Mouse (Mus musculus): Measurements from ENCODE around the gene Tent5b. TPM values are rescaled to one million over a fixed set of nuclear protein-coding genes. Genes with fewer than 3 reads are reported as not detected.

Tent5b gene
- polyA plus RNA-seq, 1 experiment, result 1.8 TPM

- TF ChIP-seq POLR2A (IDR thresholded peaks at IDR 0.05; ENCODE audit: low read depth, low read length), result no peak
- TF ChIP-seq CTCF (IDR thresholded peaks at IDR 0.05; ENCODE audit: extremely low read depth, insufficient read length, insufficient replicate concordance, low read depth, low read length), result no peak
- peak overlapping the region; percentile 75 for H3K4me3 ChIP-seq (ENCODE audit: low read depth, low read length)
- no peaks in the 10 kb centered on the region for H3K27me3 ChIP-seq (ENCODE audit: control insufficient read depth, insufficient read depth, low read length)
- peaks cover 8% of the 10 kb centered on the region for H3K4me1 ChIP-seq (ENCODE audit: control insufficient read depth, insufficient read depth, insufficient read length, low read length)
- WGBS, result 1% methylated on average over 27 of the region's 27 CpGs
- no peaks in the 10 kb centered on the region for H3K36me3 ChIP-seq (ENCODE audit: control insufficient read depth, insufficient read depth, low read length)
- no peak overlapping the region for H3K27ac ChIP-seq (ENCODE audit: insufficient read depth, low read depth, low read length)
These were observed 11.9 kb upstream of the Tent5b start for GRCm38 (mm10) chr4:133468080-133468479.

- TF ChIP-seq CTCF (IDR thresholded peaks at IDR 0.05; ENCODE audit: extremely low read depth, insufficient read length, insufficient replicate concordance, low read depth, low read length) (no peak), POLR2A (IDR thresholded peaks at IDR 0.05; ENCODE audit: low read depth, low read length) (no peak)
- Histone ChIP-seq H3K4me3 (ENCODE audit: low read depth, low read length) (peak overlapping the region; percentile 18; the same call in 1 of the 2 replicates), H3K4me1 (ENCODE audit: control insufficient read depth, insufficient read depth, insufficient read length, low read length) (peaks cover 8% of the 10 kb centered on the region), H3K36me3 (ENCODE audit: control insufficient read depth, insufficient read depth, low read length) (no peaks in the 10 kb centered on the region), H3K27me3 (ENCODE audit: control insufficient read depth, insufficient read depth, low read length) (no peaks in the 10 kb centered on the region), H3K27ac (ENCODE audit: insufficient read depth, low read depth, low read length) (no peak overlapping the region)
- WGBS, result 24% methylated on average over 12 of the region's 12 CpGs
These were observed 10.8 kb upstream of the Tent5b start for GRCm38 (mm10) chr4:133469122-133469521.

- Histone ChIP-seq H3K4me3 (ENCODE audit: low read depth, low read length) (no peak overlapping the region), H3K36me3 (ENCODE audit: control insufficient read depth, insufficient read depth, low read length) (no peaks in the 10 kb centered on the region), H3K27ac (ENCODE audit: insufficient read depth, low read depth, low read length) (no peak overlapping the region), H3K27me3 (ENCODE audit: control insufficient read depth, insufficient read depth, low read length) (no peaks in the 10 kb centered on the region), H3K4me1 (ENCODE audit: control insufficient read depth, insufficient read depth, insufficient read length, low read length) (peaks cover 8% of the 10 kb centered on the region)
- 82% methylated on average over 7 of the region's 7 CpGs for WGBS
- TF ChIP-seq CTCF (IDR thresholded peaks at IDR 0.05; ENCODE audit: extremely low read depth, insufficient read length, insufficient replicate concordance, low read depth, low read length) (peak; percentile 19; the same call in 1 of the 2 replicates), POLR2A (IDR thresholded peaks at IDR 0.05; ENCODE audit: low read depth, low read length) (no peak)
These were observed 8.7 kb upstream of the Tent5b start for GRCm38 (mm10) chr4:133471135-133471821.

GRCm38 (mm10) chr4:133473833-133474232 lies 6.1 kb upstream of the Tent5b start:
- peak; percentile 30; the same call in 1 of the 2 replicates for TF ChIP-seq CTCF (IDR thresholded peaks at IDR 0.05; ENCODE audit: extremely low read depth, insufficient read length, insufficient replicate concordance, low read depth, low read length)
- no peak for TF ChIP-seq POLR2A (IDR thresholded peaks at IDR 0.05; ENCODE audit: low read depth, low read length)
- H3K27me3 ChIP-seq (ENCODE audit: control insufficient read depth, insufficient read depth, low read length), result 0 out of 2 replicates have a peak, but pooled peaks cover 6% of the 10 kb centered on the region
- no peaks in the 10 kb centered on the region for H3K36me3 ChIP-seq (ENCODE audit: control insufficient read depth, insufficient read depth, low read length)
- no peak overlapping the region for H3K27ac ChIP-seq (ENCODE audit: insufficient read depth, low read depth, low read length)
- no peak overlapping the region for H3K4me3 ChIP-seq (ENCODE audit: low read depth, low read length)
- H3K4me1 ChIP-seq (ENCODE audit: control insufficient read depth, insufficient read depth, insufficient read length, low read length), result peaks cover 2% of the 10 kb centered on the region; the same call in 1 of the 2 replicates
- WGBS, result 64% methylated on average over 2 of the region's 2 CpGs

- H3K36me3 ChIP-seq (ENCODE audit: control insufficient read depth, insufficient read depth, low read length), result no peaks in the 10 kb centered on the region
- 2% methylated on average over 34 of the region's 34 CpGs for WGBS
- peak overlapping the region; percentile 64 for H3K4me3 ChIP-seq (ENCODE audit: low read depth, low read length)
- no peak overlapping the region for H3K27ac ChIP-seq (ENCODE audit: insufficient read depth, low read depth, low read length)
- peaks cover 15% of the 10 kb centered on the region for H3K4me1 ChIP-seq (ENCODE audit: control insufficient read depth, insufficient read depth, insufficient read length, low read length)
- peaks cover 17% of the 10 kb centered on the region; the same call in 1 of the 2 replicates for H3K27me3 ChIP-seq (ENCODE audit: control insufficient read depth, insufficient read depth, low read length)
- TF ChIP-seq POLR2A (IDR thresholded peaks at IDR 0.05; ENCODE audit: low read depth, low read length) (no peak), CTCF (IDR thresholded peaks at IDR 0.05; ENCODE audit: extremely low read depth, insufficient read length, insufficient replicate concordance, low read depth, low read length) (no peak)
These were observed 229 bp downstream of the Tent5b start for GRCm38 (mm10) chr4:133480185-133480537.

GRCm38 (mm10) chr4:133480754-133481153 lies 822 bp downstream of the Tent5b start:
- H3K36me3 ChIP-seq (ENCODE audit: control insufficient read depth, insufficient read depth, low read length), result no peaks in the 10 kb centered on the region
- peaks cover 17% of the 10 kb centered on the region; the same call in 1 of the 2 replicates for H3K27me3 ChIP-seq (ENCODE audit: control insufficient read depth, insufficient read depth, low read length)
- peak overlapping the region; percentile 64 for H3K4me3 ChIP-seq (ENCODE audit: low read depth, low read length)
- TF ChIP-seq POLR2A (IDR thresholded peaks at IDR 0.05; ENCODE audit: low read depth, low read length), result no peak
- TF ChIP-seq CTCF (IDR thresholded peaks at IDR 0.05; ENCODE audit: extremely low read depth, insufficient read length, insufficient replicate concordance, low read depth, low read length), result no peak
- H3K27ac ChIP-seq (ENCODE audit: insufficient read depth, low read depth, low read length), result no peak overlapping the region
- WGBS, result 70% methylated on average over 6 of the region's 6 CpGs
- H3K4me1 ChIP-seq (ENCODE audit: control insufficient read depth, insufficient read depth, insufficient read length, low read length), result peaks cover 15% of the 10 kb centered on the region

- Histone ChIP-seq H3K27me3 (ENCODE audit: control insufficient read depth, insufficient read depth, low read length) (peaks cover 17% of the 10 kb centered on the region; the same call in 1 of the 2 replicates), H3K4me1 (ENCODE audit: control insufficient read depth, insufficient read depth, insufficient read length, low read length) (peaks cover 15% of the 10 kb centered on the region), H3K4me3 (ENCODE audit: low read depth, low read length) (no peak overlapping the region), H3K36me3 (ENCODE audit: control insufficient read depth, insufficient read depth, low read length) (no peaks in the 10 kb centered on the region), H3K27ac (ENCODE audit: insufficient read depth, low read depth, low read length) (no peak overlapping the region)
- TF ChIP-seq POLR2A (IDR thresholded peaks at IDR 0.05; ENCODE audit: low read depth, low read length), result no peak
- TF ChIP-seq CTCF (IDR thresholded peaks at IDR 0.05; ENCODE audit: extremely low read depth, insufficient read length, insufficient replicate concordance, low read depth, low read length), result no peak
- WGBS, result 77% methylated on average over 4 of the region's 4 CpGs
These were observed 1.6 kb downstream of the Tent5b start for GRCm38 (mm10) chr4:133481488-133481887.

All from small intestine, adult 2 months (tissue).